Mouse (Mus musculus) NIH3T3 (cell line): ENCODE measurements around the gene Prdm1.

Experiments used
- DNase-seq: peaks from one replicate; pipeline ENCODE4 v3.0.0-alpha.2; 2012; ENCODE audit warnings: low read depth

Prdm1 gene

GRCm38 (mm10) chr10:44492815-44493525 lies 35.3 kb downstream of the Prdm1 start:
- DNase-seq: no peak

GRCm38 (mm10) chr10:44490899-44491422 lies 37.3 kb downstream of the Prdm1 start:
- no peak for DNase-seq

- no peak for DNase-seq
Measured at GRCm38 (mm10) chr10:44487132-44487531, 41.2 kb downstream of the Prdm1 start.

- no peak for DNase-seq
Measured at GRCm38 (mm10) chr10:44484077-44484476, 44.2 kb downstream of the Prdm1 start.

- DNase-seq: no peak
Measured at GRCm38 (mm10) chr10:44483116-44483515, 45.2 kb downstream of the Prdm1 start.

GRCm38 (mm10) chr10:44481379-44481778 lies 46.9 kb downstream of the Prdm1 start:
- no peak for DNase-seq

GRCm38 (mm10) chr10:44479286-44479685 lies 49.0 kb downstream of the Prdm1 start:
- no peak for DNase-seq

- DNase-seq: no peak
Measured at GRCm38 (mm10) chr10:44478091-44478490, 50.2 kb downstream of the Prdm1 start.

- DNase-seq: no peak
Measured at GRCm38 (mm10) chr10:44477240-44477639, 51.1 kb downstream of the Prdm1 start.

- no peak for DNase-seq
Measured at GRCm38 (mm10) chr10:44476523-44476922, 51.8 kb downstream of the Prdm1 start.

- no peak for DNase-seq
Measured at GRCm38 (mm10) chr10:44475376-44475775, 52.9 kb downstream of the Prdm1 start.

GRCm38 (mm10) chr10:44474256-44474655 lies 54.0 kb downstream of the Prdm1 start:
- peak; percentile 60 for DNase-seq

GRCm38 (mm10) chr10:44465618-44466017 lies 62.7 kb downstream of the Prdm1 start:
- DNase-seq: no peak

GRCm38 (mm10) chr10:44464563-44464962 lies 63.7 kb downstream of the Prdm1 start:
- DNase-seq: no peak

GRCm38 (mm10) chr10:44463856-44464255 lies 64.4 kb downstream of the Prdm1 start:
- DNase-seq: no peak

GRCm38 (mm10) chr10:44462351-44462750 lies 66.0 kb downstream of the Prdm1 start:
- no peak for DNase-seq

- no peak for DNase-seq
Measured at GRCm38 (mm10) chr10:44461063-44461462, 67.2 kb downstream of the Prdm1 start.

- DNase-seq: peak; percentile 60
Measured at GRCm38 (mm10) chr10:44460095-44460810, 68.0 kb downstream of the Prdm1 start.

- no peak for DNase-seq
Measured at GRCm38 (mm10) chr10:44459321-44460000, 68.8 kb downstream of the Prdm1 start.

GRCm38 (mm10) chr10:44458534-44459315 lies 69.6 kb downstream of the Prdm1 start:
- no peak for DNase-seq

- DNase-seq: no peak
Measured at GRCm38 (mm10) chr10:44457791-44458533, 70.3 kb downstream of the Prdm1 start.
